Mouse (Mus musculus) bone marrow macrophage, adult 2 months (primary cell): ENCODE measurements at regions not wholly inside any gene's neighbourhood (a gene's known extent, or its start where the extent isn't known, plus 50 kb on each side); places are given as distances from the start of the nearest gene placed in this dataset.

Experiments used
- H3K27ac ChIP-seq: 2 replicates; pipeline ENCODE4 v1.5.1; 2012; ENCODE audit warnings: low read depth, low read length; ENCODE audit not compliant: insufficient read depth
- H3K4me1 ChIP-seq: 2 replicates; pipeline ENCODE4 v1.6.1; 2012; ENCODE audit warnings: low read length; ENCODE audit not compliant: control insufficient read depth, insufficient read depth
- H3K4me3 ChIP-seq: 2 replicates; pipeline ENCODE4 v1.5.1; 2012; ENCODE audit warnings: mild to moderate bottlenecking, low read length, moderate library complexity; ENCODE audit not compliant: insufficient read depth
- CTCF ChIP-seq: IDR thresholded peaks from 2 replicates; pipeline ENCODE4 v1.5.1; 2012; ENCODE audit warnings: low read depth, mild to moderate bottlenecking, low read length, moderate library complexity
- POLR2A ChIP-seq: IDR thresholded peaks from 2 replicates; pipeline ENCODE4 v1.6.1; 2012; ENCODE audit warnings: mild to moderate bottlenecking, low read depth, low read length, borderline replicate concordance

DNA sequence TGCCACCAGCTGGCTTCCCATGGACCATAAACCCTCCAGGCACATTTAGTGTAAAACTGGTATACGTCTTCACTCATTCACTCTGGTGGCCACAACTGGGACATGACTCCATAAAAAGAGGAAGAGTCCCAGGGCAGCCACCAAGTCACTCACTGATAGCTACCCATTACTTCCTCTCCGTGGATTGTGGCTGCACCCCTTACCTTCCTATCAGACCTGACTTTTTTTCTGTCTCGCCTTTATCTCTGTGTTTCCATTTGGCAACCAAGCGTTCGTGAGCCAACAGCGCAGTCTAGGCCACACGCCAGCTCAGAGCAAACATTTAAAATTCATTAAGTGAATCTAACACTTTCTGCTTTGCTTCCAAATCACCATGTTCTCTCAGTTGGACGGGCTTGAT, 53.9 kb upstream of the Slc44a1 start:
- no peak overlapping the region for H3K4me3 ChIP-seq
- H3K4me1 ChIP-seq: peaks cover 16% of the 10 kb centered on the region
- TF ChIP-seq POLR2A: no peak
- no peak for TF ChIP-seq CTCF
- H3K27ac ChIP-seq: no peak overlapping the region

DNA sequence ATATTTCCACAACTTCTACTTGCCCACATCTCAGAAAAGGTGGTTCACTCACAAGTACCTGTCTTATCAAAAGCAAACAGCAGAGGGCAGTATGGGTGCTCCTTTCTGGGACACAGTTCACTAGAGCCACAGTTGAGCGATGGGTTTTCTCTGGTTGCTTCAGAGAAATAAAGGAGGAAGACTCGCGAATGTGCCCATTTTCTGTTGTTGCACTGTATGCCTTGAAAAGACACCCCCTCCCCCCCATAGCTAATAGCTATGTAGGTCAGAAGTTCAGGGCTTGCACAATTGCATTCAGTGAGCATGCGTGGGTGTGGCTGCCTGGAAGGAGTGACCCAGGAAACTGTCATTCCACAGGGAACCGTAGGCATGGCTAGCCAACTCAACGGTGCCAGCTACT, 55.5 kb upstream of the Slc44a1 start:
- no peak overlapping the region for H3K27ac ChIP-seq

DNA sequence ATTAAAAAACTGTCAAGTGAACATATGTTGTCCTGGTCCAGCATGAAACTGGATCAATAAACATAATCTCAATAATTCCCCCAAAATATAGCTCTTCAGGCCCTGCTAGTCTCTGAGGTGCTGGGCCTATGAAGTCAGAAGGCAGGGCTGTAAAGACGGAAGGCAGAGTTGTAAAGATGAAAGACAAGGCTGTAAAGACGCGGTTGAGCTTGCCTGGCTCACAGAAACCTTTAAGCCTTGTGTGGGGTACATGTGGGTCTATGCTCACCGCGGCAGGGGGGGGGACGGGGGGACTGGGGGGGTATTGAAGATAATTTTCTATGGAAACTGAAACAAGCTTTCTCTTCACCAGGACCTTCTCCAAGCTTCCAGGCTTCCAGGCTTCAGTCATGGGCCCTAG, 56.1 kb upstream of the Slc44a1 start:
- Histone ChIP-seq H3K4me3 (no peak overlapping the region), H3K27ac (no peak overlapping the region), H3K4me1 (peaks cover 16% of the 10 kb centered on the region)
- TF ChIP-seq CTCF (no peak), POLR2A (no peak)

More for the DNA sequence above, 55.5 kb upstream of the Slc44a1 start:
- TF ChIP-seq POLR2A (no peak), CTCF (no peak)
- Histone ChIP-seq H3K4me3 (peak overlapping the region; percentile 32; the same call in 1 of the 2 replicates), H3K4me1 (peaks cover 16% of the 10 kb centered on the region)

DNA sequence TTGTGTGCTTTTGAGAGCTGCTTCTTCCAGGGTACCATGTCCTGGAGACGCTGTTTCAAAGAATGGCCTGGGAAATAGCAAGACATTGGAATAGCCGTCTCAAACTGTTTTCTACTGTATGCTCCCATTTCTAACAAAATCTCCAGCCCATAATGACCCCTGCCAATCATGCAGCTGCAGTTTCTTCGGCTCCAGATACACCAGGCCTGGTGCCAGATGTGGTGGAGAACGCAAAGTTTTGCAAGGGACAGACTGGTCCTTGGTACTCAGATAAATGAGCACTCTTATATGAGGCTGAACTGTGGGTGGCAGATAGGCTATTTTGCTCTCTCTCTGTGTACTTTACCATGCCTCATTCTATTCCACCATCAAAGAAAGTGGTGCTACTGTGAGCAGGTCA, 58.2 kb upstream of the Slc44a1 start:
- Histone ChIP-seq H3K4me1 (peaks cover 16% of the 10 kb centered on the region), H3K4me3 (no peak overlapping the region), H3K27ac (no peak overlapping the region)
- no peak for TF ChIP-seq CTCF
- TF ChIP-seq POLR2A: no peak

DNA sequence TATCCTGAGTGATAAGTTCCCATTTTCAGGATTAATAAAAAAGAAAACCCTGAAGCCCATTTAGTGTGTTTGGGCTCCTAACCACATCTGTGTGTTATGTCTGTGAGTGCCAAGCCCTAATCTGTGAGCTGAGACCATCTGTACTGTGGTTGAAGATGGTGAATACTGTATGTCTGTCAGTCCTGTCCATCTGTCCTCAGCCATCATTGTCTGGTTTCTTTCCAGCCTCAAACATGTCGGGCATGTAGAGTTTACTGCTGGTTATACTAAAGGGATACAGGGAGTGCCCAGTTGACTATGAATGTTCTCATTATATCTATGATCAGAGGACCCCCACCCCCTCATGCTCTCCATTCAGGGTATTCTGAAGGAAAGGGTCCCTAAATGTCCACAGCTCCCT, 60.4 kb upstream of the Slc44a1 start:
- Histone ChIP-seq H3K27ac (no peak overlapping the region), H3K4me1 (peaks cover 2% of the 10 kb centered on the region), H3K4me3 (no peak overlapping the region)
- TF ChIP-seq POLR2A (no peak), CTCF (no peak)

- H3K27ac ChIP-seq: no peak overlapping the region
- H3K4me3 ChIP-seq: no peak overlapping the region
- TF ChIP-seq CTCF (no peak), POLR2A (no peak)
- no peaks in the 10 kb centered on the region for H3K4me1 ChIP-seq
Measured at GRCm38 (mm10) chr4:53376995-53377394, 63.2 kb upstream of the Slc44a1 start.

- TF ChIP-seq POLR2A (no peak), CTCF (no peak)
- H3K27ac ChIP-seq: no peak overlapping the region
- H3K4me3 ChIP-seq: no peak overlapping the region
- H3K4me1 ChIP-seq: peaks cover 17% of the 10 kb centered on the region
Measured at GRCm38 (mm10) chr4:53356374-53356773, 83.8 kb upstream of the Slc44a1 start.

- no peak overlapping the region for H3K27ac ChIP-seq
- TF ChIP-seq CTCF (no peak), POLR2A (no peak)
- no peak overlapping the region for H3K4me3 ChIP-seq
- peaks cover 28% of the 10 kb centered on the region for H3K4me1 ChIP-seq
Measured at GRCm38 (mm10) chr4:53354961-53355360, 85.3 kb upstream of the Slc44a1 start.

GRCm38 (mm10) chr4:53353399-53354090, 86.7 kb upstream of the Slc44a1 start:
- TF ChIP-seq POLR2A: no peak
- no peak for TF ChIP-seq CTCF
- peak overlapping the region; percentile 86 for H3K27ac ChIP-seq
- no peak overlapping the region for H3K4me3 ChIP-seq
- H3K4me1 ChIP-seq: peaks cover 28% of the 10 kb centered on the region

DNA sequence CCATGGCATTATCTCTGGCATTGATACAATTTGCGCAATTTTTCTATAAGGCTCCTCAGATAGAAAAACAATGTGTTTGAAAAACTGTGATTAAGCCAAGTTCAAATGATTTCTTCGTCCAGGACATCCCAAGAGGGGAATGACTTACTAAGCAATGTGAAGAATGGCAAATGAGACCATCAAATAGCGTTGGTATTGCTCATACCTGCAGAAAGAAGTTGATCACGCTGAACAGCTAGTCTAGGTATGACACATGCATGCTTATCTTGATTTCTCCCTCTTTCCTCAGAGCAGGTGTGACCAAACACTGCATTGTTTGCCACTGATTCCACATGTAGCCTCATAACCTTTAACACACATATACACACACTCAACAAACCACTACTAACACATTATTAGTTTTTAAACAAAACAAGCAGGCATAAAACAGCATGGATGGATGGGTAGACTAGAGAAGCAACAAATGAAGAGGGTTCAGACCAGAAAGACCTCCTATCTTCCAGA, 89.1 kb upstream of the Slc44a1 start:
- Histone ChIP-seq H3K4me1 (peaks cover 28% of the 10 kb centered on the region), H3K27ac (no peak overlapping the region), H3K4me3 (no peak overlapping the region)
- TF ChIP-seq CTCF: no peak
- TF ChIP-seq POLR2A: no peak

- TF ChIP-seq POLR2A (no peak), CTCF (no peak)
- H3K27ac ChIP-seq: no peak overlapping the region
- H3K4me3 ChIP-seq: no peak overlapping the region
- H3K4me1 ChIP-seq: peaks cover 3% of the 10 kb centered on the region
Measured at GRCm38 (mm10) chr4:53345346-53345745, 94.9 kb upstream of the Slc44a1 start.

DNA sequence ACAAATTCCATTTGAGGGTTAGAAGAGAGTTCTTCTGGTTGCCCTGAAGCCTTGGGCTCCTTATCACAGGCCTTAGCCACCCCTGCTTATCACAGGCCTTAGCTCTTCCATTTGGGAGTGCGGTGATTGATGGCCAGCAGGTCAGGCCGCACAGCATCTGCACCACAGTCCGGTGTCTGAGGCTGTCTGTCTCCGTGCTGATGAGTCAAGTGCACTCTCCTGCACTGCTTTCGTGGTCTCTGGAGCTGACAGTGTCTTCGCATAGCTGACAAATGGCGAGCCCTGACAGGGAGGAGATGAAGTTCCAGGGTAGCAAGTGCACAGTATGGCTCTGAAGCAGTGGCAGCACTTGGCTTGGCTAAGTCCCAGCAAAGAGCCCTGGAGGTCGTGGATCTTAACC, 95.7 kb upstream of the Slc44a1 start:
- no peaks in the 10 kb centered on the region for H3K4me1 ChIP-seq
- H3K4me3 ChIP-seq: no peak overlapping the region
- TF ChIP-seq POLR2A (no peak), CTCF (no peak)
- H3K27ac ChIP-seq: no peak overlapping the region
